ENCODE assay signal across 11 mouse cellular contexts in the genomic region with DNA sequence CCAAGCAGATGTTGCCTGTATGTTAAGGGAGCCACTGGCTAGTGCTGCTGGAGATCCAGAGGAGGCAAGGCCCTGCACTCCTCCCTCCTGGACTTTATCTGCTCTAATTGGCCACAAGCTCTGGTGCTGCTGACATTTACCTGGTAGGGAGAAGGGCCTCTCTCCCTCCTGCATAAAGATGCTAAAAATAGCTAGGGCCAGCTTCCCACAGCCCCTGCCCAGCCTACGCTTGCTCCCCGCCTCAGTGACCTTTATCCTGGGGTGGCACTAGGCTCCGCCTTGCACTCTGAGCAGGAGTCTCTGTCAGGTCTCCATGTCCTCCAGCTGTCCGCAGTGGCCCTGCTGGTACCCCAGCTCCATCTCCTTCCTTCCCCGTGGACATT. TPM values are rescaled to one million over a fixed set of nuclear protein-coding genes. Genes with fewer than 3 reads are reported as not detected.
DNase-seq lines count a peak whose midpoint lies in the region; ATAC-seq and TF ChIP-seq lines count a peak whose summit lies in the region.
"Had no signal": no experiment of that assay in that cellular context is flagged by ENCODE, and none has a peak within 500 bp of the region (broad histone marks: within the 10 kb centered on the region; RNA-seq: fewer than 3 reads in every experiment).

No protein-coding gene starts in this region.

- H3K4me1 ChIP-seq in heart, adult 2 months (ENCODE audit: control insufficient read depth, insufficient read depth, low read length) = peaks cover 42% of the 10 kb centered on the region
- H3K4me1 ChIP-seq in heart, embryonic 13.5 days = peaks cover 100% of the 10 kb centered on the region
- H3K4me1 ChIP-seq in intestine, embryonic 14.5 days (replicated peaks; ENCODE audit: control insufficient read depth, insufficient read depth, low read length) = peaks cover 57% of the 10 kb centered on the region
- H3K4me1 ChIP-seq in liver, embryonic 15.5 days (replicated peaks) = peaks cover 90% of the 10 kb centered on the region
- H3K4me1 ChIP-seq in midbrain, embryonic 15.5 days = peaks cover 46% of the 10 kb centered on the region

- peaks cover 2% of the 10 kb centered on the region; the same call in 1 of the 2 replicates for H3K79me2 ChIP-seq in heart, adult 2 months (replicated peaks; ENCODE audit: control insufficient read depth, insufficient read depth, low read length)

- WGBS in heart, adult 2 months = 55% methylated on average over 5 of the region's 5 CpGs
- 32% methylated on average over 5 of the region's 5 CpGs for WGBS in heart, embryonic 13.5 days
- WGBS in intestine, embryonic 14.5 days = 66% methylated on average over 5 of the region's 5 CpGs
- WGBS in liver, embryonic 15.5 days (ENCODE audit: insufficient replicate concordance) = 60% methylated on average over 5 of the region's 5 CpGs
- WGBS in midbrain, embryonic 15.5 days = 85% methylated on average over 5 of the region's 5 CpGs

- peak overlapping the region; percentile 71 for H3K27ac ChIP-seq in heart, adult 2 months
- peak overlapping the region; percentile 92 for H3K27ac ChIP-seq in heart, embryonic 13.5 days (replicated peaks)
- H3K27ac ChIP-seq in intestine, embryonic 14.5 days (ENCODE audit: low read depth) = peak overlapping the region; percentile 38; the same call in 1 of the 2 replicates
- H3K27ac ChIP-seq in liver, embryonic 15.5 days (replicated peaks) = 0 out of 2 replicates have a peak overlapping the region, but pooled peaks have one; percentile 30
- H3K27ac ChIP-seq in midbrain, embryonic 15.5 days = no peak overlapping the region
- H3K27ac ChIP-seq: embryonic facial prominence, embryonic 12.5 days had no signal

- no peaks in the 10 kb centered on the region for H3K27me3 ChIP-seq in heart, adult 2 months (ENCODE audit: control insufficient read depth, insufficient read depth, low read length)
- H3K27me3 ChIP-seq in heart, embryonic 13.5 days (replicated peaks) = no peaks in the 10 kb centered on the region
- H3K27me3 ChIP-seq in intestine, embryonic 14.5 days (replicated peaks; ENCODE audit: control insufficient read depth, insufficient read depth, low read length) = no peaks in the 10 kb centered on the region
- no peaks in the 10 kb centered on the region for H3K27me3 ChIP-seq in liver, embryonic 15.5 days
- no peaks in the 10 kb centered on the region for H3K27me3 ChIP-seq in midbrain, embryonic 15.5 days (replicated peaks)
- H3K27me3 ChIP-seq: embryonic facial prominence, embryonic 12.5 days; limb, embryonic 13.5 days had no signal

- no peak overlapping the region for H3K4me3 ChIP-seq in heart, adult 2 months
- no peak overlapping the region for H3K4me3 ChIP-seq in heart, embryonic 13.5 days
- H3K4me3 ChIP-seq in intestine, embryonic 14.5 days (ENCODE audit: low read depth, low read length) = no peak overlapping the region
- no peak overlapping the region for H3K4me3 ChIP-seq in liver, embryonic 15.5 days (replicated peaks)
- no peak overlapping the region for H3K4me3 ChIP-seq in midbrain, embryonic 15.5 days
- H3K4me3 ChIP-seq: embryonic facial prominence, embryonic 12.5 days; limb, embryonic 13.5 days had no signal

- peak; percentile 62 for TF ChIP-seq EP300 in heart, adult 2 months (IDR thresholded peaks at IDR 0.05; ENCODE audit: insufficient read depth, low read depth, low read length)

- peak in 1 of 2 experiments; percentile 69 for DNase-seq in heart, adult 2 months
- DNase-seq in heart, postnatal 14 days = no peak
- no peak for DNase-seq in intestine, embryonic 14.5 days (ENCODE audit: low spot score)
- DNase-seq in lung, postnatal 25 days (ENCODE audit: low spot score) = no peak
- DNase-seq: thymus, postnatal 25 days had no signal

- no peaks in the 10 kb centered on the region for H3K36me3 ChIP-seq in heart, adult 2 months (ENCODE audit: control insufficient read depth, insufficient read depth, low read length)
- peaks cover 44% of the 10 kb centered on the region for H3K36me3 ChIP-seq in heart, embryonic 13.5 days
- peaks cover 55% of the 10 kb centered on the region for H3K36me3 ChIP-seq in intestine, embryonic 14.5 days (ENCODE audit: control insufficient read depth, insufficient read depth, low read length)
- H3K36me3 ChIP-seq in liver, embryonic 15.5 days (replicated peaks) = peaks cover 3% of the 10 kb centered on the region
- H3K36me3 ChIP-seq in midbrain, embryonic 15.5 days (replicated peaks) = no peaks in the 10 kb centered on the region; the same call in 1 of the 2 replicates

- intact Hi-C loops in heart, adult 2 months (cut with DNase I) = loop anchor here (2.0 kb wide), 1 partner anchor 20 kb away; no protein-coding TSS in a partner anchor
- intact Hi-C loops in heart, postnatal 14 days (cut with DNase I) = no loop called here

- ATAC-seq in heart, embryonic 13.5 days (ENCODE audit: extremely low read depth, insufficient number of reproducible peaks, low FRiP score, low TSS enrichment) = peak; percentile 53; the same call in 1 of the 2 replicates
- no peak; the same call in 1 of the 2 replicates for ATAC-seq in intestine, embryonic 14.5 days (replicated peaks; ENCODE audit: low FRiP score, low TSS enrichment, low read depth)
- peak; percentile 25; the same call in 1 of the 2 replicates for ATAC-seq in liver, embryonic 15.5 days (ENCODE audit: insufficient read depth)
- ATAC-seq in midbrain, embryonic 15.5 days (replicated peaks) = no peak
- ATAC-seq: activated CD4-positive, CD25-positive, alpha-beta regulatory T cell, adult 4 months had no signal

- H3K4me2 ChIP-seq in heart, embryonic 13.5 days = peak overlapping the region; percentile 8
- no peak overlapping the region for H3K4me2 ChIP-seq in intestine, embryonic 14.5 days (ENCODE audit: low read length)
- no peak overlapping the region for H3K4me2 ChIP-seq in liver, embryonic 15.5 days
- no peak overlapping the region for H3K4me2 ChIP-seq in midbrain, embryonic 15.5 days
- H3K4me2 ChIP-seq: embryonic facial prominence, embryonic 12.5 days; limb, embryonic 13.5 days had no signal

- no peaks in the 10 kb centered on the region for H3K9me3 ChIP-seq in heart, embryonic 13.5 days
- H3K9me3 ChIP-seq in intestine, embryonic 14.5 days (ENCODE audit: control insufficient read depth, low read length) = no peaks in the 10 kb centered on the region
- H3K9me3 ChIP-seq in liver, embryonic 15.5 days (replicated peaks) = no peaks in the 10 kb centered on the region
- no peaks in the 10 kb centered on the region for H3K9me3 ChIP-seq in midbrain, embryonic 15.5 days
- H3K9me3 ChIP-seq: embryonic facial prominence, embryonic 12.5 days; limb, embryonic 13.5 days had no signal

- no peak for TF ChIP-seq POLR2A in heart, adult 2 months (IDR thresholded peaks at IDR 0.05; ENCODE audit: insufficient read depth, low read depth, low read length)

- H3K9ac ChIP-seq in heart, adult 2 months (ENCODE audit: low read depth, low read length) = no peak overlapping the region
- H3K9ac ChIP-seq in heart, embryonic 13.5 days = peak overlapping the region; percentile 60; the same call in 1 of the 2 replicates
- no peak overlapping the region for H3K9ac ChIP-seq in intestine, embryonic 14.5 days (ENCODE audit: low read length)
- H3K9ac ChIP-seq in liver, embryonic 15.5 days = no peak overlapping the region
- H3K9ac ChIP-seq in midbrain, embryonic 15.5 days = no peak overlapping the region
- H3K9ac ChIP-seq: embryonic facial prominence, embryonic 12.5 days had no signal

- TF ChIP-seq CTCF in heart, adult 2 months (IDR thresholded peaks at IDR 0.05) = no peak

RNA-seq across cellular contexts. Expression of a gene that starts 49.8 kb away (rescaled TPM):
- total RNA-seq in heart, adult 2 months (2021) = 10 to 100 TPM; 40.7 to 42.0 TPM
- polyA plus RNA-seq in heart, adult 2 months (2012; rRNA removed) = 21.8 and 27.1 TPM in 2 replicates
- total RNA-seq in heart, postnatal 14 days (2021) = 10 to 100 TPM; 53.9 to 59.4 TPM
- polyA plus RNA-seq in heart, embryonic 13.5 days (2015; fragmentation: Nextera tagmentation; extraction: Ambion mirVana) = 25.1 and 25.7 TPM in 2 replicates
- 37.4 and 39.0 TPM in 2 replicates for polyA plus RNA-seq in intestine, embryonic 14.5 days (2014; fragmentation: Nextera tagmentation; extraction: Ambion mirVana)
- polyA plus RNA-seq in liver, embryonic 15.5 days (2015; fragmentation: Nextera tagmentation; extraction: Ambion mirVana) = 4.3 and 4.9 TPM in 2 replicates
- polyA plus RNA-seq in midbrain, embryonic 15.5 days (2015; fragmentation: Nextera tagmentation; extraction: Ambion mirVana) = 77.3 and 78.8 TPM in 2 replicates

Comparison
In these comparisons a context has a peak if more than half of its experiments do, and no peak if none do; other contexts are left out.
1. ATAC-seq: peak in heart, embryonic 13.5 days (single experiment) and liver, embryonic 15.5 days (single experiment); none in intestine, embryonic 14.5 days (single experiment) and midbrain, embryonic 15.5 days (single experiment).